Mouse (Mus musculus): ENCODE results near the gene Ndufa13. TPM values are rescaled to one million over a fixed set of nuclear protein-coding genes. Genes with fewer than 3 reads are reported as not detected.

The Ndufa13 gene
- polyA plus RNA-seq, 1 experiment from 2014 or later: 233 TPM

DNA sequence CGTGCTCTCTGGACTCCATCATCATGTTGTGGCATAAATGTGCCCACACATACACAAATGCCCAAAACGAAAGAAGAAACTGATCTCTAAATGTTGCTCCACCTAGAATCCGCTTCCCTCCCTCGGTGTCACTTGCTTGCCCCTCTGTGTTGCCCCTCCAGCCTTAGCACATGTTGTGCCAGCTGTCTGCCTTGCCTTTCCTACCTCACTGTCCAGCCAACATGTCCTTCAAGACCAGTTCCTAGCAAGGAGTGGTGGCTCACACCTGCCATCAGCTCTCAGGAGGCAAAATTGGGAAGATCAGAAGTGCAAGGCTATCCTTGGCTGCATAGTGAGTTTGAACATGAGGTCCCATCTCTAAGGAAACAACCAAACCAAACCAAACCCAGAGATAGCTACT, 25.0 kb downstream of the Ndufa13 start:
- peaks cover 9% of the 10 kb centered on the region for H3K4me1 ChIP-seq (ENCODE audit: control insufficient read depth, insufficient read depth, low read length)
- H3K4me3 ChIP-seq (ENCODE audit: low read length): no peak overlapping the region
- H3K9me3 ChIP-seq (ENCODE audit: control insufficient read depth, low read length): no peaks in the 10 kb centered on the region
- H3K27me3 ChIP-seq (replicated peaks; ENCODE audit: control insufficient read depth, insufficient read depth, low read length): peaks cover 30% of the 10 kb centered on the region
- no peak overlapping the region for H3K9ac ChIP-seq (ENCODE audit: low read depth, low read length)
- no peak overlapping the region for H3K4me2 ChIP-seq (ENCODE audit: low read depth, low read length)
- WGBS: 80% methylated on average over 4 of the region's 4 CpGs
- no peaks in the 10 kb centered on the region for H3K36me3 ChIP-seq (ENCODE audit: control insufficient read depth, insufficient read depth, low read length)
- H3K27ac ChIP-seq (ENCODE audit: low read length): no peak overlapping the region
- no peak for ATAC-seq

DNA sequence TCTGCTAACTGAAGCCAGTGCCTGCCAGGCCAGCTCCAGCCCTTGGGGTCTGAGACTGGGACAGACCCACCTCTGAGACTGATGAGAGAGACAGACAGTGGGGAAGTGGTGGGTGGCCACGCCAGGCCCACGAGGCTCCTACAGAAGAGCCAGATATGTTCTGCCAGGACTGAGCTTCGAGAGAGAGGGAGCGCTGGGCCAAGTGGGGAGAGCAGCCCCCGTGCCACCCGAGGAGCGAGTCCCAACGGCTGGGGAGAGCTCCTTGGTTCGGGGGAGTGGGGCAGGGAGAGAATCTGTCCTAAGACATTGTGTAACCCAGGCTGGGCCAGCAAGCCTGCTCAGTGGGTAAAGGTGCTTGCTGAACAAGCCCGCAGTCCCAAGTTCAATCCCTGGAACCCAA, 25.4 kb downstream of the Ndufa13 start:
- Histone ChIP-seq H3K9me3 (ENCODE audit: control insufficient read depth, low read length) (no peaks in the 10 kb centered on the region), H3K36me3 (ENCODE audit: control insufficient read depth, insufficient read depth, low read length) (no peaks in the 10 kb centered on the region), H3K4me1 (ENCODE audit: control insufficient read depth, insufficient read depth, low read length) (peaks cover 9% of the 10 kb centered on the region), H3K27ac (ENCODE audit: low read length) (no peak overlapping the region), H3K4me2 (ENCODE audit: low read depth, low read length) (no peak overlapping the region), H3K4me3 (ENCODE audit: low read length) (no peak overlapping the region), H3K27me3 (replicated peaks; ENCODE audit: control insufficient read depth, insufficient read depth, low read length) (peaks cover 26% of the 10 kb centered on the region), H3K9ac (ENCODE audit: low read depth, low read length) (no peak overlapping the region)
- no peak for ATAC-seq
- whole genome bisulfite sequencing: 73% methylated on average over 10 of the region's 10 CpGs

DNA sequence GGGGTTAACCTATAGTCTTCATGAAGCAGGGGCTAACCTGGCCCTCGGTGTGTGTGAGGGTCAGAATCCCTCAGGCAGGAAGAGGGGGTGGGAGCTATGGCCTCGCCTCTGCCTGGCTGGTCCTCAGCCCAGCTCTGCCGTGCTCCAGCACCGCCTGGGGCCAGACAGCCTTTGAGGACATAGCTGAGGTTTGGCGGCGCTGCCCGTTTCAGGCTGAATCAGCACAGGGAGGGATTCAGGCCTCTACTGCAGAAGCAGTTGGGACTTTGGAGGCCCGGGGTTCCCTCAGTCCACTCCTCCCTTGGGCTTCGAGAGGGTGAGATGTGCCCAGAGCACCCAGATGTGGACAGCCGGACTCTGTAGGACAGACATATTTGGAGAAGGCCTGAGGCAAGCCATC, 26.3 kb downstream of the Ndufa13 start:
- Histone ChIP-seq H3K9me3 (ENCODE audit: control insufficient read depth, low read length) (no peaks in the 10 kb centered on the region), H3K9ac (ENCODE audit: low read depth, low read length) (no peak overlapping the region), H3K36me3 (ENCODE audit: control insufficient read depth, insufficient read depth, low read length) (no peaks in the 10 kb centered on the region), H3K4me2 (ENCODE audit: low read depth, low read length) (no peak overlapping the region), H3K4me1 (ENCODE audit: control insufficient read depth, insufficient read depth, low read length) (no peaks in the 10 kb centered on the region), H3K27me3 (replicated peaks; ENCODE audit: control insufficient read depth, insufficient read depth, low read length) (peaks cover 17% of the 10 kb centered on the region), H3K4me3 (ENCODE audit: low read length) (no peak overlapping the region), H3K27ac (ENCODE audit: low read length) (no peak overlapping the region)
- WGBS: 51% methylated on average over 10 of the region's 10 CpGs
- ATAC-seq: no peak

DNA sequence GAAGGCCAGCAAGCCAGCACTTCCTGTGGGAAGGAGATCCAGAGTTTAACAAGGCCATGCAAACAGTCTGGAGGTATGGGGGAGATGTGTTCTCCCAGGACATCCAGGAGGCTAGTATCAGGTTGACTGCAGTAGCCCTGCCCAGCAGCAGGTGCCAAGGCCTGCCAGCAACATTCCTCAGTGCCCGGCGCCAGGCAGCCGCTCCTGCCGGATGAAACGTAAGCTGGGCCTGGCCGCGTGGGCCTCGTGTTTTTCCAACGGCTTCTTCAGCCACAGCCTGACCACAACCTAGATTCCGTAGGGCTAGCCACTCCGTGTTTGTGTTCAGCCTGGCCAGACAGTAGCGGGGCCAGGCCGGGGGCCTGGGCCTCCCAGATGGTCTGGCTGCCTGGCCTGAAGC, 27.7 kb downstream of the Ndufa13 start:
- 82% methylated on average over 13 of the region's 13 CpGs for WGBS
- no peak overlapping the region for H3K9ac ChIP-seq (ENCODE audit: low read depth, low read length)

DNA sequence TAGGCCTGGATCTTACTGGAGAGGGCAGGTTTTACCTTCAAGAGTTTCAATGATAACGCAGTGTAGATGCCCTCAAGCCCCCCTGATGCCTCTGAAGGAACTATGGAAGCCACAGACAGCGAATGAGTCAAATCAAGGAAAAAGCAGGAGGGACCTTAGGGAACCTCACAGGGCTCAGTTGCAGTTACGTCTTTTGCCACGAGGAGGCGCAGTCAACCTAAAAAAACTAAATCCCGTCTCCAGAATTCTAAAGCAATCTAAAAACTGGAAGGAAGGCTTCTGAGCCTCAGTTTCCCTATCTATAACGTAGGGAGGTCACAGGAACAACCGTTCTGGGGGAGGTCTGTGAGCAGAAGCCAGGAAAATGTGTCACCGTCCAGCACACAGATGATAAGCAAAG, 28.2 kb downstream of the Ndufa13 start:
- no peaks in the 10 kb centered on the region for H3K27me3 ChIP-seq (replicated peaks; ENCODE audit: control insufficient read depth, insufficient read depth, low read length)
- no peaks in the 10 kb centered on the region for H3K4me1 ChIP-seq (ENCODE audit: control insufficient read depth, insufficient read depth, low read length)
- ATAC-seq: no peak
- no peak overlapping the region for H3K4me2 ChIP-seq (ENCODE audit: low read depth, low read length)
- H3K9me3 ChIP-seq (ENCODE audit: control insufficient read depth, low read length): no peaks in the 10 kb centered on the region
- no peak overlapping the region for H3K27ac ChIP-seq (ENCODE audit: low read length)
- no peaks in the 10 kb centered on the region for H3K36me3 ChIP-seq (ENCODE audit: control insufficient read depth, insufficient read depth, low read length)
- H3K9ac ChIP-seq (ENCODE audit: low read depth, low read length): no peak overlapping the region
- no peak overlapping the region for H3K4me3 ChIP-seq (ENCODE audit: low read length)
- 12% methylated on average over 9 of the region's 9 CpGs for WGBS

More for the DNA sequence above, 27.7 kb downstream of the Ndufa13 start:
- Histone ChIP-seq H3K9me3 (ENCODE audit: control insufficient read depth, low read length) (no peaks in the 10 kb centered on the region), H3K4me2 (ENCODE audit: low read depth, low read length) (no peak overlapping the region), H3K4me1 (ENCODE audit: control insufficient read depth, insufficient read depth, low read length) (no peaks in the 10 kb centered on the region), H3K4me3 (ENCODE audit: low read length) (no peak overlapping the region), H3K27me3 (replicated peaks; ENCODE audit: control insufficient read depth, insufficient read depth, low read length) (peaks cover 3% of the 10 kb centered on the region), H3K27ac (ENCODE audit: low read length) (no peak overlapping the region), H3K36me3 (ENCODE audit: control insufficient read depth, insufficient read depth, low read length) (no peaks in the 10 kb centered on the region)
- no peak for ATAC-seq

DNA sequence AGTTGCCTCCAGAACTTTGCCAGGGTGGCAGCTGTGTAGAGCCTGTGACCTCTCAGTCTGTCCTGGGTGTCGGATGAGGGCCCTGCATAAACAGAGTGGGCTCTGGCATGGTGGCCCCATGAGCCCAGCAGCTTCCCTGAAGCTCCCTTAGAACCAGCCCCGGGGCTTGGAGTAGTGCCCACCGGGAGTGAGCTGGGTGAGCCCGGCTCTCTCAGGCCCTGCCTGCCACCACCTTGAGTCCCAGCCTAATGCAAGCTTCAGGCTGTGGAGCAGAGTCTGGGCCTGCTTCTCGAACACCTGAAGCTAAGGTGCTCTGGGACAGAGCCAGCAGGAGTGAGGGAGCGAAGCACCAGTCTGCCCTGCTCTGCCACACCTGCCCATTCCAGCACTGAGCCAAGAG, 31.5 kb downstream of the Ndufa13 start:
- no peak overlapping the region for H3K9ac ChIP-seq (ENCODE audit: low read depth, low read length)
- H3K9me3 ChIP-seq (ENCODE audit: control insufficient read depth, low read length): no peaks in the 10 kb centered on the region
- H3K27ac ChIP-seq (ENCODE audit: low read length): no peak overlapping the region
- H3K27me3 ChIP-seq (replicated peaks; ENCODE audit: control insufficient read depth, insufficient read depth, low read length): no peaks in the 10 kb centered on the region
- H3K4me2 ChIP-seq (ENCODE audit: low read depth, low read length): no peak overlapping the region
- no peaks in the 10 kb centered on the region for H3K4me1 ChIP-seq (ENCODE audit: control insufficient read depth, insufficient read depth, low read length)
- WGBS: 81% methylated on average over 6 of the region's 6 CpGs
- no peak for ATAC-seq
- no peaks in the 10 kb centered on the region for H3K36me3 ChIP-seq (ENCODE audit: control insufficient read depth, insufficient read depth, low read length)
- H3K4me3 ChIP-seq (ENCODE audit: low read length): no peak overlapping the region

DNA sequence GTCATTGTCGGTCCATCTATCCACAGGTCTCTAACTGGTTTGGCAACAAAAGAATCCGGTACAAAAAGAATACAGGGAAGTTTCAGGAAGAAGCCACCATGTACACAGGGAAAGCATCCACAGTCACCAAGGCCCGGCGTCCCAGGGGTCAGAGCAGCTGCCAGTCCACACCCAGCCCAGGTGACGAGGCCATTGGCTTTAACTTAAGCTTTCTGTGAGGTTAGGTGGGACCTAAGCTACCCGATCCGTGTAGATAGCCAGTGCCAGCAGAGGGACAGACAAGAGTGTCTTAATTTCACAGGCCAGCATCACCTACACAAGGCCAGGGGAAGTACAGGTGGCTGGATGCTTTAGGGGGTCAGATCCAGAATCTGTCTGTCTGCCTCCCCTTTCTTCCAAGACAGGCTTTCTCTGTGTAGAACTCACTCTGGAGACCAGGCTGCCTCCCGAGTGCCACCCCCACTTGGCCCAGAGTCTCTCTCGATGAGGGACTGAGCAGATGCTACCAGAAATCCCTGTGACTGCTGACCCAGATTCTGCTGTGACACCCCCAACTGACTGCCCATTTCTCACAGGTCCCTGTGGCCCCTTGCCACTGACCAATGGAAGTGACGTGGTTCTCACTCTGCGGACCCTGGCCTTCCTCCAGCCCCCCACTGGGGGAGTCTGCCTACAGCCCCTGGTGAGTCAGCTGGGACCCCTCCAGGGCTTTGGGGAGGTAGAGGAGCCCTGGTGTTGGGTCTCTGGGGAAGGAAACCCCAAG, 32.2 kb downstream of the Ndufa13 start:
- no peaks in the 10 kb centered on the region for H3K9me3 ChIP-seq (ENCODE audit: control insufficient read depth, low read length)
- H3K27me3 ChIP-seq (replicated peaks; ENCODE audit: control insufficient read depth, insufficient read depth, low read length): no peaks in the 10 kb centered on the region
- no peaks in the 10 kb centered on the region for H3K36me3 ChIP-seq (ENCODE audit: control insufficient read depth, insufficient read depth, low read length)
- no peak overlapping the region for H3K27ac ChIP-seq (ENCODE audit: low read length)
- H3K4me2 ChIP-seq (ENCODE audit: low read depth, low read length): no peak overlapping the region
- ATAC-seq: no peak
- H3K4me1 ChIP-seq (ENCODE audit: control insufficient read depth, insufficient read depth, low read length): no peaks in the 10 kb centered on the region
- no peak overlapping the region for H3K9ac ChIP-seq (ENCODE audit: low read depth, low read length)
- H3K4me3 ChIP-seq (ENCODE audit: low read length): no peak overlapping the region
- 78% methylated on average over 11 of the region's 11 CpGs for WGBS

DNA sequence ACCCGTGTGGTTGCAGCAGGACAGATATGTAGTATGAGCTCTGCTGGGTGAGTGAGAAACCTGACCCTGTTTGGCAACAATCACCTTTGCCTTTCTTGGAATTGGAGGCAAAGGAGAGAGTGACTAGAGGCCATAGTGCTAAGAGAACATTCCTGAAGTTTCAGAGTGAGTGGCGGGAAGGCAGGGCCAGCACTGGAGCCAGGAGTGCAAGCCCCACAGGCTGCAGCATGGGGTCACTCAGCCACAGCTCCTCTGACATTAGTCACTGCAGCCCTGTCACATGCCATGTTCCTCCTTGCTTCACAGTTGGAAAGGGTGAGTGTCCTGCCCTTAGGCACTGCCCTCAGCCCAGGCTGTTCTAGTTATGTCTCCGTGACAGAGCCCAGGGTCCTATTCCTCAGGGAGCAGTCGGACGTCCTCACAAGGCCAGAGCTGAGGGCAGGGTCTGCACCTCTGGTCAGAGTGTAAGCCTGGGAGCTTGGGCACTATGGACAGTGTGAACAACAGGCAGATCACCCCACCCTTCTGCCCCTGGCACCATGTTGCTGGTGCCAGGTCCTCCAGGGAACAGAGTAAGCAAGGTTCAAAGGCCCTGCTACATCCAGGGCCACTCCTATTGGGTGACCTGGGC, 34.5 kb downstream of the Ndufa13 start:
- no peak overlapping the region for H3K27ac ChIP-seq (ENCODE audit: low read length)
- H3K4me3 ChIP-seq (ENCODE audit: low read length): no peak overlapping the region
- WGBS: 81% methylated on average over 5 of the region's 5 CpGs
- H3K9me3 ChIP-seq (ENCODE audit: control insufficient read depth, low read length): no peaks in the 10 kb centered on the region
- H3K9ac ChIP-seq (ENCODE audit: low read depth, low read length): no peak overlapping the region
- no peaks in the 10 kb centered on the region for H3K36me3 ChIP-seq (ENCODE audit: control insufficient read depth, insufficient read depth, low read length)
- H3K27me3 ChIP-seq (replicated peaks; ENCODE audit: control insufficient read depth, insufficient read depth, low read length): no peaks in the 10 kb centered on the region
- ATAC-seq: no peak
- H3K4me1 ChIP-seq (ENCODE audit: control insufficient read depth, insufficient read depth, low read length): no peaks in the 10 kb centered on the region
- H3K4me2 ChIP-seq (ENCODE audit: low read depth, low read length): no peak overlapping the region

DNA sequence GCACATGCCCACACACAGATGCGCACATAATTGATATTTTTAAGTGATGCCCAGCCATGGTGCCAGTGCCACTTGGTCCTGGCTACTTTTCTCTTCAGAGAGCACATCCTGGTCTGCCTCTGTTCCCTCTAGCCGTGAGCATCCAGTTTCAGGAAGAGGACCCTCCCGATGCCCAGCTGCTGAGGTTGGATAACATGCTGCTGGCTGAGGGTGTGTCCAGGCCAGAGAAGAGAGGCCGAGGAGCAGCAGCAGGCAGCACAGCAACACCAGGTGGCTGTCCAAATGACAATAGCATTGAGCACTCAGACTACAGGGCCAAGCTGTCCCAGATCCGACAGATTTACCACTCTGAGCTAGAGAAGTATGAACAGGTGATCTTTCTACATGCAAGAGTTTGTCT, 38.2 kb downstream of the Ndufa13 start:
- 70% methylated on average over 5 of the region's 5 CpGs for WGBS
- H3K4me1 ChIP-seq (ENCODE audit: control insufficient read depth, insufficient read depth, low read length): no peaks in the 10 kb centered on the region
- no peaks in the 10 kb centered on the region for H3K27me3 ChIP-seq (replicated peaks; ENCODE audit: control insufficient read depth, insufficient read depth, low read length)
- H3K9ac ChIP-seq (ENCODE audit: low read depth, low read length): no peak overlapping the region
- H3K4me3 ChIP-seq (ENCODE audit: low read length): no peak overlapping the region
- ATAC-seq: no peak
- H3K4me2 ChIP-seq (ENCODE audit: low read depth, low read length): no peak overlapping the region
- no peak overlapping the region for H3K27ac ChIP-seq (ENCODE audit: low read length)
- no peaks in the 10 kb centered on the region for H3K9me3 ChIP-seq (ENCODE audit: control insufficient read depth, low read length)
- H3K36me3 ChIP-seq (ENCODE audit: control insufficient read depth, insufficient read depth, low read length): no peaks in the 10 kb centered on the region

All from intestine, embryonic 16.5 days (tissue).